Mouse (Mus musculus): ENCODE results near the gene Col6a6.

- TF ChIP-seq CTCF (IDR thresholded peaks at IDR 0.05; ENCODE audit: low read depth, low read length) (no peak), GATA2 (IDR thresholded peaks at IDR 0.05; ENCODE audit: borderline replicate concordance, low read depth, low read length) (no peak), GATA1 (IDR thresholded peaks at IDR 0.05; ENCODE audit: borderline replicate concordance, low read length) (no peak), POLR2AphosphoS5 (IDR thresholded peaks at IDR 0.05; ENCODE audit: insufficient replicate concordance, low read depth, low read length) (no peak)
These were observed 6.8 kb upstream of the Col6a6 start for GRCm38 (mm10) chr9:105834799-105835198.

All from G1E (cell line).